Mouse (Mus musculus): Measurements from ENCODE around the gene Fam171a1.

DNA sequence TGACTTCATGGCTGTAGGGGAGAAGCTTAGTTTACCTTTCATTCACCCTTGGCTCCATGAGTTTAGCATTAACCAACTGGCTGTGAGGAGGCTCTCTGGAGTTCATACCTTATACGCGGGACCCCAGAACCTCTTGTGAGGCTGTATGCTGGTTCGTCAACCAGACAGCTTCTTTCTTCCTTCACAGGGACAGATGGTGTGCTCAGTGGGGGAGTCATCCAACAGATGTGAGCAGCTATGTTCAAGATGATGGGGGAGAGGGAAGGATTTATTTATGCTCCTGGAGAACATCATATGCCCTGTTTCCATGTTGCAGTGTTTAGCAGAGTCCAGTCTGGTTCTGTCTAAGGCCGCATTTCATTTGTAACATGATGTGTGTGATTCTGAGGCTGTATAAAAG lies 6.6 kb upstream of the Fam171a1 start:
- no peak for TF ChIP-seq CTCF (IDR thresholded peaks at IDR 0.05)
- no peak for TF ChIP-seq POLR2A (IDR thresholded peaks at IDR 0.05; ENCODE audit: insufficient read depth, low read depth, low read length)
